21 mouse cellular contexts compared by ENCODE assay signal in genomic region chr12:119088666-119089065, GRCm38 (mm10).
"Had no signal": no experiment of that assay in that cellular context is flagged by ENCODE, and none has a peak within 500 bp of the region (broad histone marks: within the 10 kb centered on the region; RNA-seq: fewer than 3 reads in every experiment).

No protein-coding gene starts in this region.

- DNase-seq: heart, postnatal 10 days; heart, postnatal 14 days; heart, postnatal 36 days; heart, postnatal 4 days; kidney, adult 11 months; kidney, adult 18-20 months; kidney, adult 2 months; kidney, adult 8-10 months; kidney, adult 9 months; kidney, postnatal 10 days; kidney, postnatal 14 days; kidney, postnatal 25 days; kidney, postnatal 36 days; kidney, postnatal 4 days; layer of hippocampus, adult 9-11 months; layer of hippocampus, postnatal 36 days had no signal

- ATAC-seq: hindbrain, embryonic 16.5 days; hindbrain, postnatal 0 days; intestine, embryonic 15.5 days; intestine, embryonic 16.5 days; intestine, postnatal 0 days had no signal
